Mouse (Mus musculus): ENCODE data around the gene Gm8909. TPM values are rescaled to one million over a fixed set of nuclear protein-coding genes. Genes with fewer than 3 reads are reported as not detected.

Gm8909 gene
- not detected in 2 replicates for polyA plus RNA-seq (2012; ENCODE audit: insufficient read depth, insufficient read length, low replicate concordance, missing spikeins)

- Histone ChIP-seq H3K4me1 (ENCODE audit: control insufficient read depth, insufficient read depth, low read length) (peaks cover 10% of the 10 kb centered on the region; the same call in 1 of the 2 replicates), H3K4me3 (ENCODE audit: insufficient read depth, low read depth, low read length) (peak within 1 kb of the TSS; percentile 25), H3K27ac (ENCODE audit: insufficient read depth, low read depth, low read length) (no peak within 1 kb of the TSS)
- TF ChIP-seq CTCF (IDR thresholded peaks at IDR 0.05; ENCODE audit: insufficient read depth, low read depth, low read length), result no peak
- no peak for TF ChIP-seq POLR2A (IDR thresholded peaks at IDR 0.05; ENCODE audit: insufficient read depth, low read depth, low read length)
- 3% methylated on average over 63 of the region's 63 CpGs for WGBS
Measured at GRCm38 (mm10) chr17:36168039-36168652, at the start of gene Gm8909. Gene Gm8909 (minus strand): TSS chr17:36168537.

- Histone ChIP-seq H3K4me3 (ENCODE audit: insufficient read depth, low read depth, low read length) (no peak overlapping the region), H3K27ac (ENCODE audit: insufficient read depth, low read depth, low read length) (no peak overlapping the region), H3K4me1 (ENCODE audit: control insufficient read depth, insufficient read depth, low read length) (peaks cover 10% of the 10 kb centered on the region; the same call in 1 of the 2 replicates)
- WGBS, result 3% methylated on average over 20 of the region's 20 CpGs
- TF ChIP-seq CTCF (IDR thresholded peaks at IDR 0.05; ENCODE audit: insufficient read depth, low read depth, low read length), result no peak
- no peak for TF ChIP-seq POLR2A (IDR thresholded peaks at IDR 0.05; ENCODE audit: insufficient read depth, low read depth, low read length)
Measured at GRCm38 (mm10) chr17:36215586-36215985, 47.2 kb upstream of the Gm8909 start.

- Histone ChIP-seq H3K27ac (ENCODE audit: insufficient read depth, low read depth, low read length) (no peak overlapping the region), H3K4me3 (ENCODE audit: insufficient read depth, low read depth, low read length) (no peak overlapping the region), H3K4me1 (ENCODE audit: control insufficient read depth, insufficient read depth, low read length) (peaks cover 12% of the 10 kb centered on the region)
- no peak for TF ChIP-seq POLR2A (IDR thresholded peaks at IDR 0.05; ENCODE audit: insufficient read depth, low read depth, low read length)
- TF ChIP-seq CTCF (IDR thresholded peaks at IDR 0.05; ENCODE audit: insufficient read depth, low read depth, low read length), result no peak
Measured at GRCm38 (mm10) chr17:36206846-36207245, 38.5 kb upstream of the Gm8909 start.

- WGBS, result 2% methylated on average over 41 of the region's 41 CpGs
- H3K4me1 ChIP-seq (ENCODE audit: control insufficient read depth, insufficient read depth, low read length), result peaks cover 12% of the 10 kb centered on the region
- no peak overlapping the region for H3K27ac ChIP-seq (ENCODE audit: insufficient read depth, low read depth, low read length)
- peak overlapping the region; percentile 35 for H3K4me3 ChIP-seq (ENCODE audit: insufficient read depth, low read depth, low read length)
- TF ChIP-seq POLR2A (IDR thresholded peaks at IDR 0.05; ENCODE audit: insufficient read depth, low read depth, low read length), result no peak
- no peak for TF ChIP-seq CTCF (IDR thresholded peaks at IDR 0.05; ENCODE audit: insufficient read depth, low read depth, low read length)
Measured at GRCm38 (mm10) chr17:36205862-36206261, 37.5 kb upstream of the Gm8909 start.

- peaks cover 12% of the 10 kb centered on the region for H3K4me1 ChIP-seq (ENCODE audit: control insufficient read depth, insufficient read depth, low read length)
- WGBS, result 3% methylated on average over 15 of the region's 15 CpGs
Measured at GRCm38 (mm10) chr17:36205456-36205855, 37.1 kb upstream of the Gm8909 start.

GRCm38 (mm10) chr17:36201851-36202250, 33.5 kb upstream of the Gm8909 start:
- Histone ChIP-seq H3K4me1 (ENCODE audit: control insufficient read depth, insufficient read depth, low read length) (peaks cover 12% of the 10 kb centered on the region), H3K4me3 (ENCODE audit: insufficient read depth, low read depth, low read length) (no peak overlapping the region), H3K27ac (ENCODE audit: insufficient read depth, low read depth, low read length) (no peak overlapping the region)
- no peak for TF ChIP-seq CTCF (IDR thresholded peaks at IDR 0.05; ENCODE audit: insufficient read depth, low read depth, low read length)
- no peak for TF ChIP-seq POLR2A (IDR thresholded peaks at IDR 0.05; ENCODE audit: insufficient read depth, low read depth, low read length)
- 94% methylated on average over 2 of the region's 2 CpGs for WGBS

More at GRCm38 (mm10) chr17:36205456-36205855, 37.1 kb upstream of the Gm8909 start:
- no peak for TF ChIP-seq POLR2A (IDR thresholded peaks at IDR 0.05; ENCODE audit: insufficient read depth, low read depth, low read length)
- no peak for TF ChIP-seq CTCF (IDR thresholded peaks at IDR 0.05; ENCODE audit: insufficient read depth, low read depth, low read length)
- peak overlapping the region; percentile 35 for H3K4me3 ChIP-seq (ENCODE audit: insufficient read depth, low read depth, low read length)
- no peak overlapping the region for H3K27ac ChIP-seq (ENCODE audit: insufficient read depth, low read depth, low read length)

GRCm38 (mm10) chr17:36198317-36198716, 30.0 kb upstream of the Gm8909 start:
- no peak for TF ChIP-seq CTCF (IDR thresholded peaks at IDR 0.05; ENCODE audit: insufficient read depth, low read depth, low read length)
- TF ChIP-seq POLR2A (IDR thresholded peaks at IDR 0.05; ENCODE audit: insufficient read depth, low read depth, low read length), result no peak
- WGBS, result 8% methylated on average over 5 of the region's 5 CpGs

GRCm38 (mm10) chr17:36194471-36194870, 26.1 kb upstream of the Gm8909 start:
- WGBS, result 89% methylated on average over 6 of the region's 6 CpGs
- Histone ChIP-seq H3K4me3 (ENCODE audit: insufficient read depth, low read depth, low read length) (no peak overlapping the region), H3K27ac (ENCODE audit: insufficient read depth, low read depth, low read length) (no peak overlapping the region), H3K4me1 (ENCODE audit: control insufficient read depth, insufficient read depth, low read length) (no peaks in the 10 kb centered on the region)
- TF ChIP-seq CTCF (IDR thresholded peaks at IDR 0.05; ENCODE audit: insufficient read depth, low read depth, low read length), result no peak
- TF ChIP-seq POLR2A (IDR thresholded peaks at IDR 0.05; ENCODE audit: insufficient read depth, low read depth, low read length), result no peak

More at GRCm38 (mm10) chr17:36198317-36198716, 30.0 kb upstream of the Gm8909 start:
- Histone ChIP-seq H3K4me1 (ENCODE audit: control insufficient read depth, insufficient read depth, low read length) (no peaks in the 10 kb centered on the region), H3K27ac (ENCODE audit: insufficient read depth, low read depth, low read length) (no peak overlapping the region), H3K4me3 (ENCODE audit: insufficient read depth, low read depth, low read length) (no peak overlapping the region)

- H3K4me1 ChIP-seq (ENCODE audit: control insufficient read depth, insufficient read depth, low read length), result no peaks in the 10 kb centered on the region
- H3K4me3 ChIP-seq (ENCODE audit: insufficient read depth, low read depth, low read length), result no peak overlapping the region
- WGBS, result 29% methylated on average over 8 of the region's 8 CpGs
- no peak overlapping the region for H3K27ac ChIP-seq (ENCODE audit: insufficient read depth, low read depth, low read length)
- peak; percentile 69; the same call in 1 of the 2 replicates for TF ChIP-seq CTCF (IDR thresholded peaks at IDR 0.05; ENCODE audit: insufficient read depth, low read depth, low read length)
- no peak for TF ChIP-seq POLR2A (IDR thresholded peaks at IDR 0.05; ENCODE audit: insufficient read depth, low read depth, low read length)
Measured at GRCm38 (mm10) chr17:36193546-36194141, 25.3 kb upstream of the Gm8909 start.

All from olfactory bulb, adult 2 months (tissue).